ENCODE assay signal across 24 mouse cellular contexts in genomic region chr1:178958641-178959040, GRCm38 (mm10).
DNase-seq lines count a peak whose midpoint lies in the region; ATAC-seq lines count a peak whose summit lies in the region.
"Had no signal": no experiment of that assay in that cellular context is flagged by ENCODE, and none has a peak within 500 bp of the region (broad histone marks: within the 10 kb centered on the region; RNA-seq: fewer than 3 reads in every experiment).

No protein-coding gene starts in this region.

- H3K4me3 ChIP-seq in forebrain, embryonic 11.5 days (ENCODE audit: low read depth, low read length): no peak overlapping the region
- no peak overlapping the region for H3K4me3 ChIP-seq in forebrain, embryonic 10.5 days
- H3K4me3 ChIP-seq in heart, embryonic 11.5 days (ENCODE audit: low read depth, low read length): no peak overlapping the region
- H3K4me3 ChIP-seq: embryonic facial prominence, embryonic 13.5 days; embryonic facial prominence, embryonic 15.5 days; erythroblast, embryonic 14.5 days; forebrain, embryonic 12.5 days had no signal

- H3K4me2 ChIP-seq in forebrain, embryonic 11.5 days (ENCODE audit: low read depth, low read length, severe bottlenecking): no peak overlapping the region
- no peak overlapping the region for H3K4me2 ChIP-seq in heart, embryonic 11.5 days
- H3K4me2 ChIP-seq: embryonic facial prominence, embryonic 13.5 days; embryonic facial prominence, embryonic 15.5 days; forebrain, embryonic 12.5 days had no signal

- no peaks in the 10 kb centered on the region for H3K36me3 ChIP-seq in forebrain, embryonic 11.5 days (ENCODE audit: control insufficient read depth, insufficient read depth, low read length)
- no peaks in the 10 kb centered on the region for H3K36me3 ChIP-seq in forebrain, embryonic 10.5 days (replicated peaks)
- no peaks in the 10 kb centered on the region for H3K36me3 ChIP-seq in heart, embryonic 11.5 days (ENCODE audit: control insufficient read depth, insufficient read depth, low read length)
- H3K36me3 ChIP-seq: embryonic facial prominence, embryonic 13.5 days; embryonic facial prominence, embryonic 15.5 days; forebrain, embryonic 12.5 days; G1E had no signal

- no peak overlapping the region for H3K9ac ChIP-seq in forebrain, embryonic 11.5 days (ENCODE audit: low read length)
- no peak overlapping the region for H3K9ac ChIP-seq in heart, embryonic 11.5 days (ENCODE audit: low read depth, low read length)
- H3K9ac ChIP-seq: embryonic facial prominence, embryonic 13.5 days; embryonic facial prominence, embryonic 15.5 days; forebrain, embryonic 12.5 days had no signal

- no peak overlapping the region for H3K27ac ChIP-seq in forebrain, embryonic 11.5 days (ENCODE audit: low read depth, low read length)
- no peak overlapping the region for H3K27ac ChIP-seq in forebrain, embryonic 10.5 days
- no peak overlapping the region for H3K27ac ChIP-seq in heart, embryonic 11.5 days (ENCODE audit: low read depth, low read length)
- H3K27ac ChIP-seq: embryonic facial prominence, embryonic 13.5 days; embryonic facial prominence, embryonic 15.5 days; forebrain, embryonic 12.5 days had no signal

- WGBS in forebrain, embryonic 11.5 days: 87% methylated on average over 4 of the region's 4 CpGs
- WGBS in forebrain, embryonic 10.5 days: 86% methylated on average over 4 of the region's 4 CpGs
- WGBS in heart, embryonic 11.5 days (ENCODE audit: insufficient replicate concordance): 82% methylated on average over 4 of the region's 4 CpGs

- H3K4me1 ChIP-seq in forebrain, embryonic 11.5 days (replicated peaks; ENCODE audit: control insufficient read depth, insufficient read depth, low read length): no peaks in the 10 kb centered on the region
- peaks cover 6% of the 10 kb centered on the region for H3K4me1 ChIP-seq in forebrain, embryonic 10.5 days
- H3K4me1 ChIP-seq in heart, embryonic 11.5 days (ENCODE audit: control insufficient read depth, insufficient read depth, low read length): no peaks in the 10 kb centered on the region

- no peak for ATAC-seq in forebrain, embryonic 11.5 days (replicated peaks; ENCODE audit: low FRiP score)
- no peak for ATAC-seq in heart, embryonic 11.5 days (replicated peaks; ENCODE audit: insufficient number of reproducible peaks, low FRiP score, low TSS enrichment)
- ATAC-seq: activated CD4-positive, CD25-positive, alpha-beta regulatory T cell, adult 4 months; forebrain, embryonic 14.5 days; forebrain, embryonic 16.5 days; Patski had no signal

- DNase-seq in forebrain, embryonic 11.5 days (ENCODE audit: low spot score): peak; percentile 37
- DNase-seq in forebrain, embryonic 10.5 days (ENCODE audit: extremely low spot score, low spot score): no peak
- DNase-seq in R1 (ENCODE audit: low read depth, low spot score): peak; percentile 78
- DNase-seq in kidney, adult 8-10 months: no peak
- DNase-seq: adrenal gland, adult 8-10 months; adrenal gland, postnatal 14 days; adrenal gland, postnatal 36 days; B cell, adult 2 months; cerebellum, adult 11-12 months; cerebellum, adult 8-10 months; cerebellum, adult 9-11 months; cerebellum, postnatal 14 days; cerebellum, postnatal 36 days; embryo, embryonic 11 days had no signal

- no peaks in the 10 kb centered on the region for H3K9me3 ChIP-seq in forebrain, embryonic 11.5 days (ENCODE audit: control insufficient read depth, low read length)
- H3K9me3 ChIP-seq in forebrain, embryonic 10.5 days: no peaks in the 10 kb centered on the region
- H3K9me3 ChIP-seq in heart, embryonic 11.5 days (replicated peaks; ENCODE audit: control insufficient read depth, low read length): no peaks in the 10 kb centered on the region
- H3K9me3 ChIP-seq: embryonic facial prominence, embryonic 13.5 days; embryonic facial prominence, embryonic 15.5 days; forebrain, embryonic 12.5 days; G1E had no signal

- no peaks in the 10 kb centered on the region for H3K27me3 ChIP-seq in forebrain, embryonic 11.5 days (ENCODE audit: control insufficient read depth, insufficient read depth, low read length)
- H3K27me3 ChIP-seq in forebrain, embryonic 10.5 days (ENCODE audit: poor library complexity, severe bottlenecking): no peaks in the 10 kb centered on the region
- H3K27me3 ChIP-seq in heart, embryonic 11.5 days (ENCODE audit: control insufficient read depth, insufficient read depth, low read length): no peaks in the 10 kb centered on the region
- H3K27me3 ChIP-seq: embryonic facial prominence, embryonic 13.5 days; embryonic facial prominence, embryonic 15.5 days; Patski had no signal

Comparison
In these comparisons a context has a peak if more than half of its experiments do, and no peak if none do; other contexts are left out.
1. DNase-seq: peak in forebrain, embryonic 11.5 days (single experiment) and R1 (single experiment); none in forebrain, embryonic 10.5 days (single experiment) and kidney, adult 8-10 months (0 of 2).